Mouse (Mus musculus): ENCODE data around the gene Il31. TPM values are rescaled to one million over a fixed set of nuclear protein-coding genes. Genes with fewer than 3 reads are reported as not detected.
"Not testable (repeated sequence)": the region's sequence is repeated elsewhere in the genome, so short reads cannot be mapped to it uniquely, and the experiment has no call there.

Il31 gene
- polyA plus RNA-seq, 1 experiment from 2014 or later = not detected

DNA sequence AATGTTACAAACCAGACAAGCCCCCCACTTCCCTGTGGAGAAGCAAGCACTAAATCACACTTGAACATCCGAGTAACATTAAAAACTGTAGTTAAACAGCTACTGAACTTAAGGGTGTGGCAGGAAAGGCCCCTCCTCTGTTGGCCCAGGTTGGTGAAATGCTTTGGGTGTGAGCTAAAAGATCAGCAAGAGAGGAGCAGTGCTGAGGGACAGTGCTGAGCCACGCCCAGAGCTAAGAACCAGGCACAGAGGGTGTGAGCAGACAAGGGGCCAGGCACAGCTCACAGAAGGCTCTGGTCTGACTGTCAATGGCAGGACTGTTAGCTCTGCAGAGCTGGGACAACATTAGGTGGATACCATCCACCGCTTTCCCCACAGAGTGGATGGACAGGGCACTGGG is 22.8 kb upstream of the Il31 start:
- no peaks in the 10 kb centered on the region for H3K9me3 ChIP-seq (replicated peaks)
- peaks cover 42% of the 10 kb centered on the region for H3K36me3 ChIP-seq
- H3K27me3 ChIP-seq = peaks cover 6% of the 10 kb centered on the region; the same call in 1 of the 2 replicates
- no peak overlapping the region for H3K27ac ChIP-seq
- no peak for ATAC-seq (ENCODE audit: low FRiP score)
- no peak overlapping the region for H3K9ac ChIP-seq
- 86% methylated on average over 3 of the region's 3 CpGs for WGBS
- no peak overlapping the region for H3K4me3 ChIP-seq
- H3K4me2 ChIP-seq (replicated peaks) = no peak overlapping the region
- peaks cover 13% of the 10 kb centered on the region; the same call in 1 of the 2 replicates for H3K4me1 ChIP-seq

DNA sequence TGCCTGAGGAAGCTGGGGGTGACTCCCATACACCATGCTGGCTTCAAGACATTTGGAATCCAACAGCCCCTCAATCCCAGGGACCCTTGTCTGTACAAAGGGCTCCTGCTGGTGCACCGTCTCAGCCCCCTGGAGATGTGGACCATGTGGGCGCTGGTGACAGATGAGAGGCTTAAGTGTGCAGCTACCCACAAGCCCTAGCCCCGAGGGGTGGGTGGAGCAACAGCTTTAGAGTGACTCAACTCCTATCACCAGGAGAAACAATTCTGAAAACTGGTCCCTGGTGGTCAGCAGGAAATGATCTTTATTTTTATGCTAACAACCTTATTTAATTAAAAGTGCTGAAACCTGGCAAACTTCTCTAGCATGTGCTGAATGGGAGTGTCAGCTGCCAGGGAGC is 22.1 kb upstream of the Il31 start:
- Histone ChIP-seq H3K4me1 (peaks cover 13% of the 10 kb centered on the region; the same call in 1 of the 2 replicates), H3K36me3 (peaks cover 37% of the 10 kb centered on the region)
- not testable (repeated sequence) for H3K27ac ChIP-seq; H3K9me3 ChIP-seq (replicated peaks); H3K27me3 ChIP-seq; H3K9ac ChIP-seq; ATAC-seq (ENCODE audit: low FRiP score); H3K4me3 ChIP-seq; H3K4me2 ChIP-seq (replicated peaks)
- WGBS = 84% methylated on average over 3 of the region's 3 CpGs

DNA sequence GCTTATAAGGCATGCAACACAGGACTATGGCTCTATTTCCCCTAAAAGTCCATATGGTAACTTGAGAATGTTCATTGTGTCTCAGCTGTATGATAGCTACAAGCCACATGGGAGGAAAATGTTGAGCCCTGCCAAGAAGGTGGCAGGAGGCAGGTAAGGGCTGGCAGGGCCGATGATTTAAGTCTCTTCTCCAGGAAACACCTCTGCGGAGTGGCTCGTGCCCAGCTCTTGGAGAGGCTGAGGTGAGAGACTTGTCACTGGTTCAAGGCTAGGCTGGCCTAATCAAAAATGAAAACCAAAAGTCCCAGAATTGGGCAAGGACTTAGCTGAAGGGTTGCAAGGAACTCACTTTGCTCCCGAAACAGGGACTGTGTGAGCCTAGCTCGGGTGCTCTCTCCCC is 20.9 kb upstream of the Il31 start, which contains the start of gene B3gnt4:
Gene B3gnt4, plus strand, starts transcription at position 301 of the 400 bp plus-strand sequence.
- H3K9me3 ChIP-seq (replicated peaks) = no peaks in the 10 kb centered on the region
- H3K27me3 ChIP-seq = peaks cover 13% of the 10 kb centered on the region
- peaks cover 27% of the 10 kb centered on the region for H3K36me3 ChIP-seq
- WGBS = 92% methylated on average over 5 of the region's 5 CpGs
- H3K4me3 ChIP-seq = no peak within 1 kb of the TSS
- H3K4me2 ChIP-seq (replicated peaks) = peak within 1 kb of the TSS; percentile 76
- no peak within 1 kb of the TSS for H3K9ac ChIP-seq
- no peak within 1 kb of the TSS for H3K27ac ChIP-seq
- H3K4me1 ChIP-seq = peaks cover 13% of the 10 kb centered on the region; the same call in 1 of the 2 replicates
- no peak for ATAC-seq (ENCODE audit: low FRiP score)

DNA sequence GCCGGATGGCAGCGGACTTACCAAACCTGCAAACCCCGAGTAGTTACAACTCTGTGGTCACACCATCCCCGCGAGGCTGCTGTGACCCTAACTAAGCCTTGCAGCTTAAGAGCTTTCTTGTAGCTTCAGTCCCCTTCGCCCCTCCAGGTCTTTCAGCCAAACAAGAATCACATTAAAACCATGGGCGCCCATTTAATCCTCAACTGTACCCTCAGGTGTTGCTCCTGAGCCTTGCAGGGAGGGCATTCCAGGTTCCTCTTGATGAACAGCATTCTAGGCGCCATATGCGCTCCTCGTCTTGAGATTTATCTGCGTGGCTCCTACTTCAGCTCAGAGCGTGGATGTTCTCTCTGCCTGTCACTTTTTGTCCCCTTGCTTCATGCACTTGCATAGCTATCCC is 19.6 kb upstream of the Il31 start:
- Histone ChIP-seq H3K4me1 (peaks cover 13% of the 10 kb centered on the region; the same call in 1 of the 2 replicates), H3K27ac (no peak overlapping the region), H3K4me3 (peak overlapping the region; percentile 56), H3K9me3 (replicated peaks) (no peaks in the 10 kb centered on the region), H3K4me2 (replicated peaks) (peak overlapping the region; percentile 76), H3K36me3 (peaks cover 25% of the 10 kb centered on the region), H3K9ac (peak overlapping the region; percentile 70), H3K27me3 (peaks cover 13% of the 10 kb centered on the region)
- WGBS = 9% methylated on average over 12 of the region's 12 CpGs
- no peak for ATAC-seq (ENCODE audit: low FRiP score)

DNA sequence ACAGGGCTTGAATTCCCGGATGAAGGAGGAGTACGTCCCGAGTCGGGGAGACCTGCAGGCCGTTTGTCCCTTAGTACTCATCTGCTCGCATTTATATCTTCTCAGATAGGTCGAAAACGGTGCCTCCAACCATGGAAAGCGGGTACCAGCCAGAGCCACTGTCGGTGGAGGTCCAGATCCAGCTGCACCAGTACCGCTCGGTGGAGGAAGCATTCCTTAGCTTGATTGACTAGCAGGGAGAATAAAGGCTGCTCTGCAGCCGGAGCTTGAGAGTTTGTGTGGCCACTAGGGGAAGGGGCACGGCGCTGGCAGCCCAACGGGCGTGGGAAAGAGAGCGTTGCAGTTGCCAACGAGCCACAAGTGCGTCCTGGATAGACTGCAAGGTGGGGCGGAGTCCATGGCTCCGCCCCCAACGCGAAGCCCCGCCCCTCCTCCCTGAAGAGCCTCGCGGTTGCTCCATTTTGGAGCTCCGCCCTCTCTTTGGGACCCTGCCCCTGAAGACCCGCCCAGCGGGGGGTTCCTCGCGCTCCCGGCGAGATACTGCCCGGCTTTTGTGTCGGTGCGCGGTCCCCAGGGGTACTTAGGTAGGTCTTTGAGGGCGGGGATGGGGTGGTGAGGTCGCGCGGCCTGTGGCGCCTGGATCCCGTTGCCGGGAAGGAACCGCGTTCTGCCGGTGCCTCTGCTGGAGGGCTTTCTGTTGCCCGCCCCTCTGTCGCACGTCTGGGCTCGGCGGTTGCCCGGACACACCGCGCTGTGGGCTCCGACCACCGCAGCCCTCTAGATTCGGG is 18.8 kb upstream of the Il31 start:
- H3K9me3 ChIP-seq (replicated peaks) = no peaks in the 10 kb centered on the region
- peaks cover 25% of the 10 kb centered on the region for H3K36me3 ChIP-seq
- 1% methylated on average over 57 of the region's 59 CpGs for WGBS
- H3K4me3 ChIP-seq = peak overlapping the region; percentile 56
- H3K27me3 ChIP-seq = peaks cover 13% of the 10 kb centered on the region
- H3K27ac ChIP-seq = no peak overlapping the region
- peak; percentile 91 for ATAC-seq (ENCODE audit: low FRiP score)
- peak overlapping the region; percentile 76 for H3K4me2 ChIP-seq (replicated peaks)
- H3K9ac ChIP-seq = peak overlapping the region; percentile 70
- H3K4me1 ChIP-seq = peaks cover 17% of the 10 kb centered on the region

DNA sequence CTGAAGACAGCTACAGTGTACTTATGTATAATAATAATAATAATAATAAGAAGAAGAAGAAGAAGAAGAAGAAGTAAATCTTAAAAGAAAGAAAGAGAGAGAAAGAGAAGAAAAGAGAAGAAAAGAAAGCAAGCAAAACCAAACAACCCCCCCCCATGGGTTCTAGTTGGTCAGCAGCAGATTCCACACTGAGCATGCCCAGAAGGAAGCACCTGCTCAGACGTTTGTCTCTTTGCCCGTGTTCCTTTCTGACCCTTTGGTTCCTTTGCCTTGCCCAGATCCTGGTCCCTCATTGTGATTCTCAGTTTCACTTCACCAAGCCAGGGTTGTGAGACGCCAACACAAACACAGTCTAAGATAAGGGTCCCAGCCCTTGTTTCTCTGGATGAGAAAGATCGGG is 12.7 kb upstream of the Il31 start:
- ATAC-seq (ENCODE audit: low FRiP score) = no peak
- Histone ChIP-seq H3K27me3 (peaks cover 13% of the 10 kb centered on the region), H3K27ac (no peak overlapping the region), H3K36me3 (no peaks in the 10 kb centered on the region), H3K9ac (no peak overlapping the region), H3K9me3 (replicated peaks) (no peaks in the 10 kb centered on the region), H3K4me3 (no peak overlapping the region), H3K4me2 (replicated peaks) (no peak overlapping the region), H3K4me1 (peaks cover 13% of the 10 kb centered on the region)
- 79% methylated on average over 4 of the region's 4 CpGs for WGBS

DNA sequence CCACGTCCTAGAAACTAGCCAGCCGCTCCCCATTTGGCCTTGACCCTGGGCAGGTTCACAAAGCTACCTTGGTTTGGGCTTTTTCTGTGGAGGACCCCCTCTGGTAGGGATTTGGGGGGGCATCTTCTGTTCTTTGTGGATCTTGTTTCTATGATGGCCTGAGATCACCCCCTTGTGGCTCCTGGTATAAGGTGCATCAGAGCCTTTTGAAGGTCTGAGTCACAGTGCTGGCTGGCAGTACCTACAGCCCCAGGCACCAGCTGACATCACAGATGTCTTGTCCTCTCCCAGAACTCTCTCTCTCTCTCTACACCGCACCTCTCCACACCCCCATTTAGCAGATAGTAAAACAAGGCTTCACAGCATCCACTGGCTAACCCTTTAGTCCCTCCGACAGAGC is 10.4 kb upstream of the Il31 start:
- ATAC-seq (ENCODE audit: low FRiP score) = no peak
- 48% methylated on average over 4 of the region's 4 CpGs for WGBS

DNA sequence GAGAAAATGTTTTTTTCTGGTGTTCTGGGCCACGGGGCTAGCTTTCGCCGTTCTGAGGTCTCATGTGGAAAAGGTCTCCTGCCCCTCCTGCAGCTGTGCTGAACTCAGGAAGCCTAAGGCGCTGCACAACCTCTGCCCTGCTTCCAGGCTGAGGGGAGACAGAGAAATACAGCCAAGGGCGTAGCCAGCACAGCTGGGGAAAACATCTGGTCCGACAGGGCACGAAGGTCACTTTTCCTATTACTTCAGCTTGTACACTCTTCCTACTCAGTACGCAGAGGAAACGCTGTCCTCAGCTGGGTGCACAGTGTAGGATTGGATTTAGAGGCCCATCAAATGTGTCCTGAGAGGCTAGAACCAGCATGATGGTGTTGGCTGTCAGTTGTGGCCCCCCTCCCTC is 646 bp upstream of the Il31 start:
- Histone ChIP-seq H3K4me2 (replicated peaks) (no peak overlapping the region), H3K4me1 (peaks cover 8% of the 10 kb centered on the region), H3K27me3 (peaks cover 10% of the 10 kb centered on the region; the same call in 1 of the 2 replicates), H3K9me3 (replicated peaks) (no peaks in the 10 kb centered on the region), H3K27ac (no peak overlapping the region), H3K36me3 (no peaks in the 10 kb centered on the region), H3K9ac (no peak overlapping the region), H3K4me3 (no peak overlapping the region)
- 56% methylated on average over 9 of the region's 9 CpGs for WGBS
- no peak for ATAC-seq (ENCODE audit: low FRiP score)

More for the DNA sequence above, 10.4 kb upstream of the Il31 start:
- Histone ChIP-seq H3K9me3 (replicated peaks) (no peaks in the 10 kb centered on the region), H3K36me3 (no peaks in the 10 kb centered on the region), H3K4me2 (replicated peaks) (no peak overlapping the region), H3K27ac (no peak overlapping the region), H3K9ac (no peak overlapping the region), H3K27me3 (peaks cover 7% of the 10 kb centered on the region; the same call in 1 of the 2 replicates), H3K4me3 (no peak overlapping the region), H3K4me1 (peaks cover 18% of the 10 kb centered on the region)

DNA sequence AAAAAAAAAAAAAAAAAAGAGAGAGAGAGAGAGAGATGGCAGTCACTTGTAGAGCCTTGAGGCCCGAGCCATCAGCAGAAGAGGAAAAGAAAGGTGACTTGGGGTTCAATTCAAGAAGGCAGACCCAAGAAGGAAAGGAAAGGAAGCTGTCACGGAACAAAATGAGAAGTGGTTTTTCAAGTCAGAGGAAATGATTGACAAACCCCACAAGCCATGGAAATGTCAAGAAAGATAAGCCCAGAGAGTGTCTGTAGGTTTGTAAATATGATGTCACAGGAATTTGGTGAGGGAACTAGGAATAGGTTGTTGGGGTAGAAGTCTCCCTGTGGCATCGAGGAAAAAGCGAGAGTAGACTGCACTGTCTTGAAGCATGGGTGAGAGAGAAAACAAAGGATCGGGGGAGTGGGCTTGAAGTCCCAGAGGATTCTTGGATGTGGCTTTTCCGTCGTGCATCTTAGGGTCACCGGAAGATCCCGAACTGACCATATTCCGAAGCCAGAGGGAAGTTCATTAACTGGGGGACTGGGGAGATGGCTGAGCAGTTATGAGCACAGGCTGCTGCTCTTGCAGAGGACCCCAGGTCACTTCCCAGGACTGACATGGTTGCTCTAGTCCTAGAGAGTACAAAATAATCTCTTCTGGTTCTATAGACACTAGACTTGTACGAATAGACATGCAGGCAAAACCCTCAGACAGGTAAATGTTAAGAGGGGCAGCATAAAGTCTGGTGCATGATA is 1.5 kb downstream of the Il31 start:
- Histone ChIP-seq H3K4me1 (peaks cover 8% of the 10 kb centered on the region), H3K27ac (no peak overlapping the region), H3K4me2 (replicated peaks) (no peak overlapping the region), H3K4me3 (no peak overlapping the region), H3K9ac (no peak overlapping the region), H3K36me3 (no peaks in the 10 kb centered on the region), H3K9me3 (replicated peaks) (no peaks in the 10 kb centered on the region), H3K27me3 (peaks cover 10% of the 10 kb centered on the region; the same call in 1 of the 2 replicates)
- no peak for ATAC-seq (ENCODE audit: low FRiP score)
- 83% methylated on average over 11 of the region's 11 CpGs for WGBS

DNA sequence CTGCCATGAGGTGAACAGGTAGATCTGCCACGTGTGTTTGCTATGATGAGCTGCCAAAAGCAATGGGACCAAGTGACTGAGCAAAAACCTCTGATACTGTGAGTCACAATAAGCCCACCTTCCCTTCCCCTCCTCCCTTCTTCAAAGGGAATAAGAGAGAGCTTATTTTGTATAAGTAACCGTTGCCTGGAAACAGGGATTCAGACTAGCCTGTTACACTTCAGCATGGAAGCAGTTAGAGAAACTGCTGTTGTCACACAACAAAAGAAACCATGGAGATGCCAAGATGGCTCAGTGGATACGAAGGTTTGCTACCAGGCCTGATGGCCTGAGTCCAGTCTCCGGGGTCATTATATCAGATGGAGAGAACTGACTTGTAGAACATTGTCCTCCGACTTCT is 15.5 kb downstream of the Il31 start:
- H3K27ac ChIP-seq = no peak overlapping the region
- no peak overlapping the region for H3K4me3 ChIP-seq
- ATAC-seq (ENCODE audit: low FRiP score) = no peak
- no peak overlapping the region for H3K4me2 ChIP-seq (replicated peaks)
- no peaks in the 10 kb centered on the region for H3K4me1 ChIP-seq
- H3K27me3 ChIP-seq = no peaks in the 10 kb centered on the region
- H3K9me3 ChIP-seq (replicated peaks) = no peaks in the 10 kb centered on the region
- WGBS = 76% methylated on average over 5 of the region's 5 CpGs
- no peak overlapping the region for H3K9ac ChIP-seq
- H3K36me3 ChIP-seq = no peaks in the 10 kb centered on the region

DNA sequence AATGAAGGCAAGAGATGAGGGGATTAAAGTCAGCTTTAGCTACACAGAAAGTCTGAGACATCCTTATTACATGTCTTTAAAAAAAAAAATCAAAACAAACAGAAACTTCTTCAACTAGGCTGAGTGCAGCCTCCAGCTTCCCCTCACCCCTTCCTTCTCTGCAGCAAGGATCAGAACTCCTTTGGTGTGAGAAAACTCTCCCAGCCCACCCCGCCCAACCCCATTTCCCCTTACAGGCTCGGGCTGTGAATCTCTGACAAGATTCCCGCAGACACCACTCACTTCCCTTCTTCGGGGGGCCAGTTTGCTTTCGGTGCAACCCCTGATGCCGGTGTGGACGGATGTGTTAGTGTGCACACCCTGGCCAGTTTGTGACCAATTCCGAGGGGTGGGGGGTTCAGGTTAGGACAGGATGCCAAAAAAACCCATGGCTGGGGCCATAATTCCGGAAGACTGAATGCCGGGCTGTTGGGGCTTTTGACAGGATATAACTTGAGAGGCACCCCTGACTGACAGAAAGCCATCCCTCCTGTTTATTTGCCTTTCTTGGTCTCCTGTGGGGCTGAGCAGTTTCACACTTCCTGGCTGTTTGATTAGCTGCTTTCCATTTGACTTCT is 18.4 kb downstream of the Il31 start:
- H3K4me1 ChIP-seq = no peaks in the 10 kb centered on the region
- no peak overlapping the region for H3K9ac ChIP-seq
- H3K27me3 ChIP-seq = no peaks in the 10 kb centered on the region
- no peaks in the 10 kb centered on the region for H3K36me3 ChIP-seq
- WGBS = 57% methylated on average over 10 of the region's 10 CpGs
- peak overlapping the region; percentile 29; the same call in 1 of the 2 replicates for H3K4me2 ChIP-seq (replicated peaks)
- no peak overlapping the region; the same call in 1 of the 2 replicates for H3K27ac ChIP-seq
- H3K4me3 ChIP-seq = no peak overlapping the region
- no peaks in the 10 kb centered on the region for H3K9me3 ChIP-seq (replicated peaks)
- ATAC-seq (ENCODE audit: low FRiP score) = no peak

DNA sequence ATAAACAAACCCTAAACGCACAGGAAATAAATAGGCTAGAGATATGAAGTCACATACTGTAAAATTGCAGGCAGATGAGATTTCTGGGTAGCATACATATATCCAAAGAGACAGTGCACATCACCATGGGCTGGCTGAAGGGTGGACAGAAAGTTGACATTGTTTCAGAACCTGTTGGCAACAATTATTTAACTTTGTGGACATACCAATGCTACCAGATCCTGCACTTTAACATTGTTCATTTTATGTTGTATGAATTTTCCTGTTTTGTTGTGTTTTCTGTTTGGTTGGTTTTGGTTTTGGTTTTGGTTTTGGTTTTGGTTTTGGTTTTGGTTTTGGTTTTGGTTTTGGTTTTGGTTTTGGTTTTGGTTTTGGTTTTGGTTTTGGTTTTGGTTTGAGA is 24.7 kb downstream of the Il31 start:
- Histone ChIP-seq H3K36me3 (no peaks in the 10 kb centered on the region), H3K4me1 (no peaks in the 10 kb centered on the region), H3K4me2 (replicated peaks) (no peak overlapping the region), H3K27me3 (no peaks in the 10 kb centered on the region), H3K27ac (no peak overlapping the region), H3K4me3 (no peak overlapping the region), H3K9me3 (replicated peaks) (no peaks in the 10 kb centered on the region), H3K9ac (no peak overlapping the region)
- no peak for ATAC-seq (ENCODE audit: low FRiP score)
- WGBS = 85% methylated on average over 1 of the region's 1 CpGs

All from hindbrain, embryonic 12.5 days (tissue).